Mouse (Mus musculus): ENCODE results near the gene Gm128. TPM values are rescaled to one million over a fixed set of nuclear protein-coding genes. Genes with fewer than 3 reads are reported as not detected.

Gene Gm128
- total RNA-seq, 2 experiments from 2014 or later: 0.18 TPM; not detected in 1

DNA sequence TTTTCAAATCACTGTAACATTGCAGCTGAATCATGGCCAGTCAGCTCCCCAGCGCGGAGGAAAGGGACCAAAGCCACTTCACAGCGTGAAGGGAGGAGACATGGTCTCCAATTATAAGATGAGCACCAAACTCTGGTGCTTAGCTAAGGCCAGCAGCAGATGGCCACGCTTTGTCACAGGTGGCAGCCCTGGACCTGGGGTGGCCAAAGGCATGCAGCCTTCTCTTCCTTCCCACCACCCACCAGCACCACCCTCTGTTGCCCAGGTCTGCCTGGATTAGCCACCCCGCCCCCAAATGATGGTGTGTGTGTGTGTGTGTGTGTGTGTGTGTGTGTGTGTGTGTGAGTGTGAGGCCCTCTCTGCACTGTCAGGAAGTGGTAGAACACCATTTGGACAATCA, 32.1 kb upstream of the Gm128 start:
- no peak for DNase-seq (ENCODE audit: low spot score in 2 of 2)
- intact Hi-C loops (cut with DNase I): no loop called here

DNA sequence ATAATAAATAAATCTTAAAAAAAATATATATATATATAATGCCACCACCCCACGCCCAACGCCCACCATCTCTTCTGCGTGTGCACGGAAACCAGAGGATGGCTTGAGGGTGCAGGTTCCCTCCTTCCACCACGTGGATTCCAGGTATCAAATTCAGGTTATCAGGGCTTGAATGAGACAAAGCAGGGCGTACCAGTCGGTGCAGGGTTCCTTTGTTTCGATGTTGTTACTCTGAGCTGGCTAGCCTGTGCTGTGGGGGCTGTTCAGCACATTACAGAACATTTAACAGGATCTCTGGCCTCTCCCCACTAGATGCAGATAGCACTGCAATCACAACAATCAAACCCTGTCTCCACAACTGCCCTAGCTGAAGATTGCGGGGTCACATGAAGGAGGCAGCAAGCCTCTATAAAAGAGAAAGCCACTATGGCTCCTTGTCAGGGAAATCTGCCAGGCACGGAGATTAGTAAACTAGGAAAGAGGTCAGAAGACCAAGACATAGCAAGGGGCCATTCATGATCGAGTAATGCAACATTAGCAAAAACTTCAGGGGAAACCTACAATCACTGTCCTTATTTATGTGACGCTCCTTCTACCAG, 29.5 kb upstream of the Gm128 start:
- no peak for DNase-seq (ENCODE audit: low spot score in 2 of 2)
- intact Hi-C loops (cut with DNase I): no loop called here

DNA sequence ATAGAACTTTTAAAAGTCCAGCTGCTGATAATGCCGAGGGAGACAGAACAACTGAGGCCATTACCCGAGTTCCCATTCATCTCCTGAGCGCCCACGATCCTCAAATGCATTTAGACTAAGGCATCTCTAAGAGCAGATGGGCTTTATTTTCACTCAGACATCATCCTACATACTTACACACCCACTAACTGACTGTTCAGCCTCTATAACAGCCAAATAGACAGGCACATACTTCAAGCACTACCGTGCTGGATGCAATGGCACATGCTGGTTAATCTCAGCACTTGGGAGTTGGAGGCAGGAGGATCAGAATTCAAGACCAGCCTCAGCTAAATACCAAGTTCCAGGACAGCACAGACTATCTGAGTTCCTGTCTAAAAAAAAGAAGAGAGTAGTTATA, 28.4 kb upstream of the Gm128 start:
- intact Hi-C loops (cut with DNase I): loop anchor here (10.0 kb wide), 1 partner anchor 55 kb away; the partner anchor contains the start of gene Gabpb2
- DNase-seq (ENCODE audit: low spot score in 2 of 2): peak; percentile 26 to 86

DNA sequence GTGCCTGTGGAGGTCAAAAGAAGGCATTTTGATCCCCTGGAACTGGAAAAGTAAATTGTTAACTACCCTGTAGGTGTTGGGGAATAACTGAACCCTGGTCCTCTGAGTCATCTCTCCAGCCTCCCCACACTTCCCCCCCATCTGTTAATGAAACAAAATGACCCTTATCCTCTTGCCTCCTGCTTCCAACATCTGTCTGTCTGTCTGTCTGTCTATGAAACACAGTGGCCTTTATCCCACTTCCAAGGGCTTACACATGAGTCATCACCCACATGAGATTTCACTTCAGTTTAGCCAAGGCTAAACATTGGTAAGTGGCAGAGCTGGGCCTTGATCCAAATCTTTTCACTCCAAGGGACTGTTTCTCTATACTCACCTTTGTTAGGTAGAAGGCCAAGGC, 26.5 kb upstream of the Gm128 start:
- intact Hi-C loops (cut with DNase I): loop anchor here (10.0 kb wide), 1 partner anchor 53 kb away; the partner anchor contains the start of gene Gabpb2

DNA sequence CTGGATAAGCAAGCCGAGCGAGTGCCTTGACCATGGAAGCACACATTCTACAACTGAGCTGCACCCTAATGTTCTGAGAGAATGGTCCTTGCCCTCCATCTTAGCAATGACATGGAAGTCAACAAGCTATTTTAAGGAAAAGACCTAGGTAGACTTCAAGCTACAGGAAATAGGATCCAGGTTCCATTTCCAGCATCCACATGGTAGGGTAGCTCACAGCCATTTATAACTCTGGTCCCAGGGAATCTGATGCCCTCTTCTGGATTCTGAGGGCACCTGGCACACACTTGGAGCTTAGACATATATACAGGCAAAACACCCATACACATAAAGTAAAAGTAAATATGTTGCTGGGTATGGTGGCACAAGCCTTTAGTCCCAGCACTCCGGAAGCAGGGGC, 24.7 kb upstream of the Gm128 start:
- no peak for DNase-seq (ENCODE audit: low spot score in 2 of 2)
- intact Hi-C loops (cut with DNase I): loop anchor here (10.0 kb wide), 1 partner anchor 51 kb away; the partner anchor contains the start of gene Gabpb2

More for the DNA sequence above, 26.5 kb upstream of the Gm128 start:
- DNase-seq (ENCODE audit: low spot score in 2 of 2): no peak

DNA sequence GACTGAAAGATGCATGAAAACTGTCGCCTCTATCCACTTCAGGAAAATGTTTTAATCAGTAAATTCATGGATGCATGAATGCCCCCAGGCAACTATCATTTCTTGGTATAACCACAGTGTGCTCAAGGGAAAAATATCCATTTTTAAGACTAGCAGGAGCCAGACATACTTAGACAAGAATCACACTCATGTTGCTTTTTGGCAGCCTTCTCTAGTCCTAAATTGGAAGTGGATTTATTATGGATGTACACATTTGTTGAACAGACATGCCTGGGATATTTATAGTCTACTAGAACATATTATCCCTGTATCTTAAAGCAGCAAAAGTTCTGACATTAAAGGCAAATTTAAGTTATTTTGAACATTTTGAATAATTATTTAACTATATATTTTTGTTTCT, 23.3 kb upstream of the Gm128 start:
- intact Hi-C loops (cut with DNase I): loop anchor here (5.0 to 10.0 kb wide), 2 partner anchors 50 to 122 kb away; partner anchors contain the start of genes Gabpb2 and Tnfaip8l2
- DNase-seq (ENCODE audit: low spot score in 2 of 2): peak in 1 of 2 experiments; percentile 75

DNA sequence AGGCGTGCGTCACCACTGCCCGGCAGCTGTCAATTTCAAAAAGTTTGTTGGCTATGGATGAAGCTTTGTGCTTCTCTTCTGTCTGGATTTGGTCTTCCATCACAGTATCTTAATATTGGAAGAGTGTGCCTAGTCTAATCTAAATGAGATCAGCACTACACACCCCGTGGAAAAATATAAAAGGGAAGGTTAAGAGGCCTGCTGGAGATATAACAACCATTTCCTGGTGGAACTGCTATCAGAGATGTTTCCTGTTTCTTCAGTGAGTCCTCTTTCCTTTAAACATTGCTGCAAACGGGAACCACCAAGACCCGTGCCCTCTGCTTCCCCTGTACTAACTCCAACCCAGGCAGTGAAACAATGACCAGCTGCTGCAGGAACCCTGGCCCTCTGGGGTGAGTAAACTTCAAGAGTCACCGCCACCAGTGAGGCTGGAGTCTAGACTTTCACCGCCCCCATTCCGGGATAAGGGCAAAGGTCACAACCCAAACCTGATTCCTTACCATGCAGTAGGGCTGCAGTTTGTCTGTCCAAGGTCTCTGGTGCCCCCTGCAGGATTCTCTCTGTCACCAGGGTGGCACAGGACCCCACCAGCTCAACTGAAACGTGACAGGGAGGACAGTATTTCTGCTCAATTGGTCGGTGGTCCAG, 21.8 kb upstream of the Gm128 start:
- peak; percentile 51 to 59 for DNase-seq (ENCODE audit: low spot score in 2 of 2)
- intact Hi-C loops (cut with DNase I): loop anchor here (5.0 to 10.0 kb wide), 2 partner anchors 48 to 121 kb away; partner anchors contain the start of genes Gabpb2 and Tnfaip8l2

DNA sequence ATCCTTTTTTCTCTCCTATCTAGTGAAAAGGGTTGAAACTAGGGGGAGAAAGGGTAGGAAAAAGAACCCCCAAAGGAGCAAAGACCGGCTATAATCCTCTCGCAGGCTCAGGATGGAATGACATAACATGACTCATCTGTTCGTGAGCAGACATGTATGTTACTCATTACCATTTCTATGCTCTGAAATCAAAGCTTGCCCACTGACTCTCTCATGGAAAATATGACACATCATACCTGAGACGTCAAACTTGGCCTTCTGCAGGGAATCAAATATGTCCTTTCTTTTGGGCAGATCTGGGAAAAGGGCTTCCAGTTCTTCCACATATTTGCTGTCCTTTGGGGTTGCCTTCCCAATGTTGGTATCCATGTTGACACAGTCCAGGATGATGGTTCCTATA, 20.6 kb upstream of the Gm128 start:
- intact Hi-C loops (cut with DNase I): loop anchor here (5.0 to 10.0 kb wide), 2 partner anchors 47 to 120 kb away; partner anchors contain the start of genes Gabpb2 and Tnfaip8l2
- DNase-seq (ENCODE audit: low spot score in 2 of 2): no peak

DNA sequence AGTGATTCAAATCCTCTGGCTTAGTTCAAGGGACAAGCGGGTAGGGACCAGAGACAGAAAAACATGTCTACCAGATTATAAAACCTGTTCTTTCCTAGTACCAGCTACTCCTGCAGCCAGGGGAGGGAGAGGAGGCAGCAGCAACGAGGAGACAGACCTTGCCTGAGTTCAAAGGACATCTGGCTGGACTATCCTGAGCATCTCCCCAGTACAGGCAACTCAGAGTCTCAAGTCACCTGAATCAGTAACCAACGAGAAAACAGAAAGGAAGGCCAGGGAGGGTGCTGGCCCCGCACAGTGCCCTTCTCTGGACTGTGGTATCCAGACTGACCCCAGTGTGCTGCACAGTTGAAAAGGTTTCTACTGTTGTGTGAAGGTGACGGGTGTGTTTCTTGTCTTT, 15.5 kb upstream of the Gm128 start:
- no peak for DNase-seq (ENCODE audit: low spot score in 2 of 2)
- intact Hi-C loops (cut with DNase I): no loop called here

DNA sequence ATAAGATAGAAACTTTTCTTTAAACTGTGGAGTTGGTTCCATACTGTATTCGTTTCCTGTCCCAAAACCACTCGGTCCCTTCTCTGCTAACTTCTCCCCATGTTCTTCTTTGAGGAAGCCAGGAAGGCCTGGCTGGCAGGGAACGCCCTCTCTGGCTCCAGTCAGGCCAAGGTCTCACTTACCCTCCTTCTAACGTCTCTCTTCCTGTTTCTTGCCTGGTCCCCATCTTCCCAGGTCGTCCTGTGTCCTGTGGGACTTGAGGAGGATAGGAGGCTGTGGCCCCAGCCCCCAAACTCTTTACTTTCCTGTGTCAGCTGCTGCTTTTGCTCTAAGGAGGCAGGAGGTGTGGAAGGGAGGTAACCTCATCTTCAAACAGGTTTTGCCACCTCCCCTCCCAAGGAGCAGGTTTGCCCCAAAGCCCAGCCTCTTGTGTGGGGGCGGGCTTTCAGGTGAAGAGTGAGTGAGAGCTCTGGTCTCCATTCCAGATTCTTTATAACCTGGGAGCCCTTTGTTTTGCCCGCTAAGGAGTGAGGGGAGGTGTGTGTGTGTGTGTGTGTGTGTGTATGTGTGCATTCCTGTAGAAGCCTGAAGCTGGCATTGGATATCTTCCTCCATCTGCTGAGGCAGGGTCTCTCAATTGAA, 9.5 kb upstream of the Gm128 start, which contains the start of gene Bnipl:
Gene Bnipl (minus strand): TSS at position 411 of the 642 bp plus-strand sequence.
- DNase-seq (ENCODE audit: low spot score in 2 of 2): no peak
- intact Hi-C loops (cut with DNase I): no loop called here

DNA sequence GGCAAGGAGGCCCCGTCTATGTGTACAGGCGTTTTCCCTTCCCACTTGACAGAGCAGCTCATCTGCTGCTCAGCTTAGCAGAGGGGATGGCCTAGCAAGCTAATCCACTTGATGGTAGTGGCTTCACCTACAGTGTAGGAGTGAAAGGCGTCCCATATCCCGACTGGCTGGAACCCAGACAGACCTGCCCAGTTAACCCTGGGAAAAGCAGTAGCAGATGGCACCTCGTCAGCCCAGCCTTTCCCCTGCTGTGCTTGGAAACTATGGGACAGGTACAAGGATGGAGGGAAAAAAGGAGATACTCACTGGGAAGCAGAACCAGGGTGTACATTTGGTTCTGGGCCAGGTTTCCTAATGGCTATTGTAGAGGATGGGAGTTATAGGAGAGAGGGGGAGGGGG, 9.0 kb upstream of the Gm128 start:
- DNase-seq (ENCODE audit: low spot score in 2 of 2): no peak
- intact Hi-C loops (cut with DNase I): no loop called here

DNA sequence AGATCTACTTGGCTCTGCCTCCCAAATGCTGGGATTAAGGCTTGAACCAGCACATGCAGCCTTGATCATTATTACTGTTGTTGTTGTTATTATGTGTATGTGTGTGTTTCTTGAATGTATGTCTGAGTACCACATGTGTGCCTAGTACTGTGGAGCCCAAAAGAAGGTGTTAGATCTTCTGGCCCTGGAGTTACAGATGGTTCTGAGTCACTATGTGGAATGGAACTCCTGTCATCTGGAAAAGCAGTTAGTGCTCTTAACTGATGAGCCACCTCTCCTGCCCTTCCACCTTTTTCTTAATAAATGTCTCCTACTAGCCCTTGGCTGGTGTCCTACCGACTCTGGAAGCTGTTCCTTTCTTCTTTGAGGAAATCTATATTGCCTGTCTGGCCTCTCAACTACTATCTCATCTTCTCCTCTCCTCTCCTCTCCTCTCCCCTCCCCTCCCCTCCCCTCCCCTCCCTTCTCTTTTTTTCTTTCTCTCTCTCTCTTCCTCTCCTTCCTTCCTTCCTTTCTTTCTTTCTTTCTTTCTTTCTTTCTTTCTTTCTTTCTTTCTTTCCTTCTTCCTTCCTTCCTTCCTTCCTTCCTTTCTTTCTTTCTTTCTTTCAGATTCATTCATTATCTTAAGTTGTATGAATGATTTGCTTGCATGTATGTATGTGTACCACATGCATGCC, 6.4 kb upstream of the Gm128 start:
- intact Hi-C loops (cut with DNase I): no loop called here
- DNase-seq (ENCODE audit: low spot score in 2 of 2): no peak

DNA sequence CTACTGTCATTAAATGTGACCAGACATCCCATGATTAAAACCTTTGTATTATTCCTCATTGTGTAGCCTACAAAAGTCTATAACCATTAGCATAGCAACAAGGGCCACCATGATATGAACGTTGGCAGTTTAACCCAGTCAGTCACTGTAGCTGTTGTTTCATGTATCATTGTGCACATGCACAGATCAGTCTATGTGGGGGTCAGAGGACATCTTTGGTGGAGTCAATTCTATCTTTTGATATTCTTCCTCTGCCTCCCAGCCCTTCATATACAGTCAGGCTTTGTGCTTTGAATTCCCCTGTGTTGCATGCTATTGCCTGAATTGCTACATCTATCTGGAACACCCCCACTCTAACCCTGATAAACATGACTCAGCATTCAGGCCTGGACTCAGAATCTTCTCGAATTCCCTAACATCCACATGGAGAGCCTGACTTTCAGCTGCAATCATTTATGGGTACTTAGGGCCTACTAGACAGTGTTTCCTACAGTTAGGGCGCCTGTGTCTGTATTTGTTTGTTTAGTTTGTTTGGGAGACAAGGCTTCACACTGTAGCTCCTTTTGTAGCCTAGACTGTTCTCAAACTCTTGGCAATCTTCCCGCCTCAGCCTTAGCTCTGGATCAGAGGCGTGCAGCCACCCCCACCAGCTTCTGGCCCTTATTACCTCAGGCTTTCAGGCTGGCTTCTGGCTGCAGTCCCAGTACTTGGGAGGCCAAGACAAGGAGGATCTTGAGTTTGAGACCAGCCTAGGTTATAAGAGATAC, 5.2 kb upstream of the Gm128 start:
- intact Hi-C loops (cut with DNase I): no loop called here
- DNase-seq (ENCODE audit: low spot score in 2 of 2): peak; percentile 38 to 72

DNA sequence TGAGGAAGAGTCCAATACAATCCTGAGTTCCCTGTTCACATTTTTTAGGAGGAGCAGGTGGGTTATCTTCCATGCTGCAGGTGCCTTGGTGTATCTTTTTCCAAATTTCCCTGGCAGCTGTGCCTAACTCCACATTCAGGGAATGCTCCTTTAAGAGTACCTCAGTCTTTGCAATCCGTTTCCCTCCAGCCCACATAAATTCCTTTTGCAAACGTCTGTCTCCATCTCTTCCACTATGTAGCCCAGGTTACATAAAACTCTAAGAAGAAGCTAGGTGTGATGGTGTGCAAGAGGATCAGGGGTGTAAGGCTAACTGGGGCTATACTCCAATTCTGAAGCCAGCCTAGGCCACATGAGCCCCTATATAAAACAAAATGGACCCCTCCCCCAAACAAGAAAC, 1.7 kb upstream of the Gm128 start:
- peak in 1 of 2 experiments; percentile 62 for DNase-seq (ENCODE audit: low spot score in 2 of 2)
- intact Hi-C loops (cut with DNase I): no loop called here

DNA sequence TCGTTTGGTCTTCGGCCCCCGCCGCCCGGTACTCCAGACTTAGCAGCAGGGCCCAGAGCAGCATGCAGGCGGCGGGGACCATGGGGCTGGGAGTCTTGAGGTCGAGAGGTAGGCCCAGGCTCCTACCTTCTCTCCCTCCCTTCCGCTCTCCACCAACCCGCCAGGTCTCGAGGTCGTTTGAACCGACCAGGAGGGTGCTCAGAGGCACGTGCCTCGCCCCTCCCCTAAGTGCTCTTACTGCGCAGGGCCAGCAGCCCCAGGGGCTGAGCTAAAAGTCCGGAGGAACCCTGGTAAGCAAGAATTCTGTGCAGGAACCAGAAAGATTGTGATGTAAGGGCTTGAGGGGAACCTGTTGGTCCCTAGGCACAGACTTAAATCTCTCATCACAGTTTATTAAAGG, 498 bp downstream of the Gm128 start:
- intact Hi-C loops (cut with DNase I): no loop called here
- DNase-seq (ENCODE audit: low spot score in 2 of 2): no peak

DNA sequence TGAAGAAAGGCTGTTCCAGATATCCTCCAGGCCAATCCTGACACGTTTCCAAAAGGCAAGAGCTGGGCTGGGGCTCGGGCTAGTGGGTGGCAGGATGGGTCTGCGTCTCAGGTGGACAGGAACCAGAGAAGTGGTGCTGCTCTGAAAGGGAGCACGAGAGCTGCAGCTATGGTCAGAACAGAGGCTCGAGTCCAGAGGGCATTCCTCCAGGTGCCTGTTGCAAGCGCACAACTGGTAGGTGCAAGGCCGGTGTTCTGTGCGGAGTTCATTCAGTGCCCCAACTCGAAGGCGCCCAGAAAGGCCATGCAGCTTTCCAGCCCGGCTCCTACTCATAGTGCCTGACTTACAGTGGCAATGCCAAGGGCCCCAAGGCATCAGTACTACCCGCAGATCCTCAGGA, 1.4 kb downstream of the Gm128 start:
- no peak for DNase-seq (ENCODE audit: low spot score in 2 of 2)
- intact Hi-C loops (cut with DNase I): no loop called here

DNA sequence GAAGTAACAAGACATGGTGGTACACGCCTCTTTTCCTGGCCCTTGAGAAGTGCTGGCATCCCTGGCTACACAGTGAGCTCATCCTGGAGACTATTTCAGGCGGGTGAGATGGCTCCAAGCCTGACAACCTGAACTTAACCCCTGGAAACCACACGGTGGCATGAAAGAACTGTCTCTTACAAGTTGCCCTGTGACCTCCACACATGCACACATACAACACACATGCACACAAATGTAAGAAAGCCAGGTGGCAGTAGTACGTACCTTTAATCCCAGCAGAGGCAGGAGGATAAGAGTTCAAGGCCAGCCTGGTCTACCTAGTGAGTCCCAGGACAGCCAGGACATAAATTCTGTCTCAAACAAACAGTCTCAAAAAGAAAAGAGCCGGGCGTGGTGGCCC, 2.4 kb downstream of the Gm128 start:
- intact Hi-C loops (cut with DNase I): no loop called here
- DNase-seq (ENCODE audit: low spot score in 2 of 2): no peak

DNA sequence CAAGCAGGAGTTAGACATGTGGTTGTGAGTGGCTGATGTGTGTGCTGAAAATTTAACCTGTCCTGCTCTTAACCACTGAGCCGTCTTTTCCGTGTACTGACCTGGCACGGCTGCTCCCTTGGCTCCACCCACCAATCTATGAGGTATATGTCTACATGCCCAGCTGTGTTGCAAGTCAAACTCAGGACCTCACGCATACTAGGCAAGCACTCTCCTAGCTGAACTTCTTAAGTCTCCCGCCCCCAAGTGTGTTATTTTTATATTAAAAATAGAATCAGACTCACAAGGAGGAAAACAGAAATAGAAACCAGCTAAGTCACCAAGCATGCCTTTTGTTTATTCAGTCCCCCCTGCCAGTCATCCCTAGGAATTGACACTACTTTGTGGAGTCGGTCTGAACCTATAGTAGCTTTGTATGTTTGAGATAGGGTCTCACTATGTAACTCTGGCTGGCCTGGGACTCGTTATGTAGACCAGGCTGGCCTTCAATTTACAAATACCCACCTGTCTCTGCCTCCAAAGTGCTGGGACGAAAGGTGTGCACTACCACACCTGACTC, 3.8 kb downstream of the Gm128 start:
- no peak for DNase-seq (ENCODE audit: low spot score in 2 of 2)
- intact Hi-C loops (cut with DNase I): no loop called here
